Mouse (Mus musculus) heart, embryonic 14.5 days (tissue): ENCODE measurements around the gene Zfp362. TPM values are rescaled to one million over a fixed set of nuclear protein-coding genes. Genes with fewer than 3 reads are reported as not detected.
A peak's percentile ranks its signal among the peaks of the same experiment; 100 is the strongest.

Experiments
- ATAC-seq: fragments of 200-750 bp; cut with Nextera tagmentation; 2 replicates; pipeline ENCODE4 v1.8.0; 2017; ENCODE audit warnings: low read depth, moderate TSS enrichment; ENCODE audit not compliant: insufficient number of reproducible peaks, insufficient read depth, low FRiP score
- H3K27ac ChIP-seq, 2 experiments: fragments of 200-500 bp in 1 of 2; fragments of 300-500 bp in 1 of 2; sonication (generic) in 1 of 2; replicated peaks in 1 of 2; 2 replicates each; pipeline ENCODE4 v1.5.1; 2012 to 2014; ENCODE audit warnings: low read depth in 2 of 2, low read length in 2 of 2, control low read depth in 1 of 2, mild to moderate bottlenecking in 1 of 2, mixed read lengths in 1 of 2; ENCODE audit not compliant: control insufficient read depth in 1 of 2, insufficient read depth in 1 of 2
- H3K27me3 ChIP-seq: fragments of 300-500 bp; sonication (generic); 2 replicates; pipeline ENCODE4 v1.6.1; 2014; ENCODE audit warnings: mild to moderate bottlenecking, low read length, control low read depth; ENCODE audit not compliant: control insufficient read depth, insufficient read depth
- H3K36me3 ChIP-seq: fragments of 300-500 bp; sonication (generic); 2 replicates; pipeline ENCODE4 v1.6.1; 2014; ENCODE audit warnings: mild to moderate bottlenecking, control low read depth, low read length, mixed read lengths; ENCODE audit not compliant: control insufficient read depth, insufficient read depth
- H3K4me1 ChIP-seq, 2 experiments: fragments of 200-500 bp in 1 of 2; fragments of 300-500 bp in 1 of 2; sonication (generic) in 1 of 2; 2 replicates each; pipeline ENCODE4 v1.6.1; 2012 to 2014; ENCODE audit warnings: low read length in 2 of 2, control low read depth in 1 of 2, mixed read lengths in 1 of 2; ENCODE audit not compliant: control insufficient read depth in 2 of 2, insufficient read depth in 2 of 2
- H3K4me2 ChIP-seq: fragments of 300-500 bp; sonication (generic); 2 replicates; pipeline ENCODE4 v1.6.1; 2014; ENCODE audit warnings: mild to moderate bottlenecking, low read length
- H3K4me3 ChIP-seq, 2 experiments: fragments of 200-500 bp in 1 of 2; fragments of 300-500 bp in 1 of 2; sonication (generic) in 1 of 2; 2 replicates each; pipeline ENCODE4 v1.5.1; 2012 to 2014; ENCODE audit warnings: low read length in 2 of 2, mild to moderate bottlenecking in 2 of 2, control low read depth in 1 of 2, low read depth in 1 of 2, moderate library complexity in 1 of 2; ENCODE audit not compliant: control insufficient read depth in 1 of 2, insufficient read depth in 1 of 2
- H3K9ac ChIP-seq: fragments of 300-500 bp; sonication (generic); 2 replicates; pipeline ENCODE4 v1.6.1; 2014; ENCODE audit warnings: mild to moderate bottlenecking, low read length
- H3K9me3 ChIP-seq: fragments of 300-500 bp; sonication (generic); 2 replicates; pipeline ENCODE4 v1.6.1; 2016; ENCODE audit warnings: low read length, control low read depth; ENCODE audit not compliant: control insufficient read depth
- WGBS: fragments of 180-500 bp; shearing (Covaris S2); extraction: QIAGEN DNeasy Blood & Tissue Kit; methylation state at CpG from one replicate; pipeline ENCODE4 v1.1.7; 2014; 5-methylcytosine and 5-hydroxymethylcytosine counted together
- polyA plus RNA-seq: library from polyadenylated mRNA; unstranded; fragments of >200 nt; fragmentation: Nextera tagmentation; extraction: Ambion mirVana; gene quantifications from 2 replicates; pipeline ENCODE4 v1.2.1, GENCODE M21; 2014

Zfp362 gene
- polyA plus RNA-seq, 1 experiment from 2014 or later: 17.6 TPM

GRCm38 (mm10) chr4:128755900-128756299 lies 49.9 kb downstream of the Zfp362 start:
- no peak overlapping the region for H3K4me3 ChIP-seq
- H3K4me2 ChIP-seq: no peak overlapping the region
- H3K9me3 ChIP-seq: no peaks in the 10 kb centered on the region
- no peak overlapping the region for H3K9ac ChIP-seq
- no peaks in the 10 kb centered on the region for H3K27me3 ChIP-seq
- WGBS: 58% methylated on average over 7 of the region's 7 CpGs
- H3K27ac ChIP-seq: 0 out of 4 replicates have a peak overlapping the region, but pooled peaks of 1 of the 2 experiments have one; percentile 4
- peaks cover 41% of the 10 kb centered on the region for H3K36me3 ChIP-seq
- ATAC-seq: no peak
- no peaks in the 10 kb centered on the region for H3K4me1 ChIP-seq

GRCm38 (mm10) chr4:128755064-128755463 lies 50.8 kb downstream of the Zfp362 start, which contains the start of gene A3galt2:
TSS of gene A3galt2 (plus strand) at chr4:128755364.
- ATAC-seq: no peak
- 0 out of 4 replicates have a peak within 1 kb of the TSS, but pooled peaks of 1 of the 2 experiments have one; percentile 4 for H3K27ac ChIP-seq
- peaks cover 49% of the 10 kb centered on the region for H3K36me3 ChIP-seq
- H3K4me3 ChIP-seq: no peak within 1 kb of the TSS
- H3K9ac ChIP-seq: no peak within 1 kb of the TSS
- no peaks in the 10 kb centered on the region for H3K27me3 ChIP-seq
- H3K9me3 ChIP-seq: no peaks in the 10 kb centered on the region
- 66% methylated on average over 3 of the region's 3 CpGs for WGBS
- H3K4me2 ChIP-seq: no peak within 1 kb of the TSS
- H3K4me1 ChIP-seq: no peaks in the 10 kb centered on the region

GRCm38 (mm10) chr4:128753571-128753970 lies 52.3 kb downstream of the Zfp362 start:
- 93% methylated on average over 7 of the region's 7 CpGs for whole genome bisulfite sequencing

GRCm38 (mm10) chr4:128752031-128752757 lies 53.7 kb downstream of the Zfp362 start:
- Histone ChIP-seq H3K4me3 (no peak overlapping the region), H3K4me1 (peaks cover 6 to 10% of the 10 kb centered on the region in 2 experiments; a peak in 3 of 4 replicates), H3K36me3 (peaks cover 78% of the 10 kb centered on the region), H3K9me3 (no peaks in the 10 kb centered on the region), H3K27me3 (no peaks in the 10 kb centered on the region), H3K4me2 (no peak overlapping the region), H3K27ac (no peak overlapping the region), H3K9ac (no peak overlapping the region)
- ATAC-seq: no peak
- WGBS: 86% methylated on average over 13 of the region's 13 CpGs

More at GRCm38 (mm10) chr4:128753571-128753970, 52.3 kb downstream of the Zfp362 start:
- no peaks in the 10 kb centered on the region for H3K4me1 ChIP-seq
- H3K9me3 ChIP-seq: no peaks in the 10 kb centered on the region
- H3K27ac ChIP-seq: no peak overlapping the region
- no peak overlapping the region for H3K4me3 ChIP-seq
- H3K9ac ChIP-seq: no peak overlapping the region
- H3K4me2 ChIP-seq: no peak overlapping the region
- ATAC-seq: no peak
- peaks cover 64% of the 10 kb centered on the region for H3K36me3 ChIP-seq
- H3K27me3 ChIP-seq: no peaks in the 10 kb centered on the region

GRCm38 (mm10) chr4:128751006-128751405 lies 54.8 kb downstream of the Zfp362 start:
- WGBS: 66% methylated on average over 5 of the region's 5 CpGs
- no peak for ATAC-seq
- Histone ChIP-seq H3K4me3 (no peak overlapping the region), H3K27me3 (no peaks in the 10 kb centered on the region), H3K9ac (no peak overlapping the region), H3K4me1 (peaks cover 6 to 12% of the 10 kb centered on the region in 2 experiments; a peak in 3 of 4 replicates), H3K4me2 (no peak overlapping the region), H3K9me3 (no peaks in the 10 kb centered on the region), H3K36me3 (peaks cover 90% of the 10 kb centered on the region), H3K27ac (no peak overlapping the region)

- Histone ChIP-seq H3K4me2 (no peak overlapping the region), H3K4me3 (no peak overlapping the region), H3K27ac (no peak overlapping the region), H3K36me3 (peaks cover 100% of the 10 kb centered on the region), H3K9ac (no peak overlapping the region), H3K27me3 (no peaks in the 10 kb centered on the region), H3K9me3 (no peaks in the 10 kb centered on the region), H3K4me1 (peaks cover 6 to 12% of the 10 kb centered on the region in 2 experiments; a peak in 3 of 4 replicates)
- no peak for ATAC-seq
- WGBS: 77% methylated on average over 7 of the region's 7 CpGs
Observed at GRCm38 (mm10) chr4:128748309-128748708, 57.5 kb downstream of the Zfp362 start.

- no peak overlapping the region for H3K9ac ChIP-seq
- peaks cover 95% of the 10 kb centered on the region for H3K36me3 ChIP-seq
- no peaks in the 10 kb centered on the region for H3K9me3 ChIP-seq
- H3K4me3 ChIP-seq: no peak overlapping the region
- H3K4me2 ChIP-seq: no peak overlapping the region
- ATAC-seq: no peak
- 50% methylated on average over 20 of the region's 22 CpGs for WGBS
- no peak overlapping the region; a peak in 1 of 4 replicates for H3K27ac ChIP-seq
- H3K27me3 ChIP-seq: no peaks in the 10 kb centered on the region
- H3K4me1 ChIP-seq: peaks cover 6 to 15% of the 10 kb centered on the region in 2 experiments; a peak in 3 of 4 replicates
Observed at GRCm38 (mm10) chr4:128747614-128748270, 58.1 kb downstream of the Zfp362 start.
